Mouse (Mus musculus) intestine, postnatal 0 days (tissue): ENCODE results near the gene Tinagl1. TPM values are rescaled to one million over a fixed set of nuclear protein-coding genes. Genes with fewer than 3 reads are reported as not detected.
A peak's percentile ranks its signal among the peaks of the same experiment; 100 is the strongest.

Experiments
- ATAC-seq: fragments of 200-750 bp; cut with Nextera tagmentation; 2 replicates; pipeline ENCODE4 v1.8.0; 2017; ENCODE audit warnings: mild to moderate bottlenecking, moderate TSS enrichment, moderate library complexity
- H3K27ac ChIP-seq: fragments of 300-500 bp; sonication (generic); 2 replicates; pipeline ENCODE4 v1.5.1; 2014; ENCODE audit warnings: mild to moderate bottlenecking, low read depth, low read length, moderate library complexity
- H3K27me3 ChIP-seq: fragments of 300-500 bp; sonication (generic); replicated peaks from 2 replicates; pipeline ENCODE4 v1.6.1; 2014; ENCODE audit warnings: low read length, mixed read lengths; ENCODE audit not compliant: control insufficient read depth, insufficient read depth
- H3K36me3 ChIP-seq: fragments of 300-500 bp; sonication (generic); 2 replicates; pipeline ENCODE4 v1.6.1; 2014; ENCODE audit warnings: mild to moderate bottlenecking, moderate library complexity; ENCODE audit not compliant: control insufficient read depth, insufficient read depth
- H3K4me1 ChIP-seq: fragments of 300-500 bp; sonication (generic); replicated peaks from 2 replicates; pipeline ENCODE4 v1.6.1; 2014; ENCODE audit warnings: antibody characterized with exemption, low read length, mixed read lengths; ENCODE audit not compliant: control insufficient read depth, insufficient read depth
- H3K4me2 ChIP-seq: fragments of 300-500 bp; sonication (generic); replicated peaks from 2 replicates; pipeline ENCODE4 v1.6.1; 2014; ENCODE audit warnings: low read depth, mild to moderate bottlenecking, moderate library complexity
- H3K4me3 ChIP-seq: fragments of 300-500 bp; sonication (generic); 2 replicates; pipeline ENCODE4 v1.5.1; 2014; ENCODE audit warnings: low read depth, low read length
- H3K9ac ChIP-seq: fragments of 300-500 bp; sonication (generic); 2 replicates; pipeline ENCODE4 v1.6.1; 2014; ENCODE audit warnings: mild to moderate bottlenecking, low read depth, low read length
- H3K9me3 ChIP-seq: fragments of 300-500 bp; sonication (generic); 2 replicates; pipeline ENCODE4 v1.6.1; 2016; ENCODE audit warnings: mixed run types; ENCODE audit not compliant: control insufficient read depth
- CTCF ChIP-seq: sonication (generic); IDR thresholded peaks from 2 replicates; pipeline ENCODE4 v1.5.1; 2016; ENCODE audit warnings: low read depth, mild to moderate bottlenecking, control low read depth, antibody characterized with exemption, moderate library complexity
- WGBS: fragments of 180-500 bp; shearing (Covaris S2); extraction: QIAGEN DNeasy Blood & Tissue Kit; methylation state at CpG from one replicate; pipeline ENCODE4 v1.1.7; 2014; 5-methylcytosine and 5-hydroxymethylcytosine counted together
- polyA plus RNA-seq: library from polyadenylated mRNA; unstranded; fragments of >200 nt; fragmentation: Nextera tagmentation; extraction: Ambion mirVana; gene quantifications from 2 replicates; pipeline ENCODE4 v1.2.1, GENCODE M21; 2015

The Tinagl1 gene
- polyA plus RNA-seq, 1 experiment from 2014 or later = 88.8 TPM

GRCm38 (mm10) chr4:130130641-130131350 is 44.1 kb downstream of the Tinagl1 start:
- 35% methylated on average over 13 of the region's 13 CpGs for WGBS
- peaks cover 22% of the 10 kb centered on the region for H3K36me3 ChIP-seq
- ATAC-seq = peak; percentile 86
- no peak for TF ChIP-seq CTCF
- H3K27ac ChIP-seq = peak overlapping the region; percentile 91
- peak overlapping the region; percentile 28 for H3K4me2 ChIP-seq
- H3K4me3 ChIP-seq = no peak overlapping the region
- no peaks in the 10 kb centered on the region for H3K9me3 ChIP-seq
- H3K4me1 ChIP-seq = peaks cover 19% of the 10 kb centered on the region; the same call in 1 of the 2 replicates
- no peaks in the 10 kb centered on the region for H3K27me3 ChIP-seq
- H3K9ac ChIP-seq = no peak overlapping the region; the same call in 1 of the 2 replicates

- no peak for TF ChIP-seq CTCF
- Histone ChIP-seq H3K9ac (no peak overlapping the region), H3K27me3 (no peaks in the 10 kb centered on the region), H3K9me3 (no peaks in the 10 kb centered on the region), H3K4me2 (no peak overlapping the region), H3K27ac (peak overlapping the region; percentile 91), H3K4me1 (peaks cover 16% of the 10 kb centered on the region; the same call in 1 of the 2 replicates), H3K4me3 (no peak overlapping the region), H3K36me3 (peaks cover 29% of the 10 kb centered on the region)
- WGBS = 80% methylated on average over 10 of the region's 10 CpGs
- no peak for ATAC-seq
Measured at GRCm38 (mm10) chr4:130130082-130130481, 44.8 kb downstream of the Tinagl1 start.

- Histone ChIP-seq H3K9me3 (no peaks in the 10 kb centered on the region), H3K4me3 (no peak overlapping the region), H3K4me2 (no peak overlapping the region), H3K4me1 (peaks cover 14% of the 10 kb centered on the region; the same call in 1 of the 2 replicates), H3K27me3 (no peaks in the 10 kb centered on the region), H3K9ac (no peak overlapping the region), H3K27ac (peak overlapping the region; percentile 91; the same call in 1 of the 2 replicates), H3K36me3 (peaks cover 41% of the 10 kb centered on the region)
- no peak for ATAC-seq
- 75% methylated on average over 5 of the region's 5 CpGs for WGBS
- no peak for TF ChIP-seq CTCF
Measured at GRCm38 (mm10) chr4:130128907-130129306, 46.0 kb downstream of the Tinagl1 start.

GRCm38 (mm10) chr4:130125935-130126334 is 49.0 kb downstream of the Tinagl1 start:
- no peak for TF ChIP-seq CTCF
- Histone ChIP-seq H3K4me1 (peaks cover 6% of the 10 kb centered on the region; the same call in 1 of the 2 replicates), H3K9ac (no peak overlapping the region), H3K9me3 (no peaks in the 10 kb centered on the region), H3K36me3 (peaks cover 68% of the 10 kb centered on the region), H3K27ac (no peak overlapping the region; the same call in 1 of the 2 replicates), H3K4me3 (no peak overlapping the region), H3K27me3 (no peaks in the 10 kb centered on the region), H3K4me2 (no peak overlapping the region)
- ATAC-seq = no peak
- 79% methylated on average over 5 of the region's 5 CpGs for WGBS

GRCm38 (mm10) chr4:130125164-130125563 is 49.8 kb downstream of the Tinagl1 start:
- peaks cover 68% of the 10 kb centered on the region for H3K36me3 ChIP-seq
- no peaks in the 10 kb centered on the region for H3K27me3 ChIP-seq
- no peak overlapping the region for H3K4me3 ChIP-seq
- H3K9me3 ChIP-seq = no peaks in the 10 kb centered on the region
- H3K4me2 ChIP-seq = no peak overlapping the region
- no peak for ATAC-seq
- peaks cover 6% of the 10 kb centered on the region; the same call in 1 of the 2 replicates for H3K4me1 ChIP-seq
- 88% methylated on average over 6 of the region's 6 CpGs for WGBS
- H3K9ac ChIP-seq = no peak overlapping the region
- no peak overlapping the region for H3K27ac ChIP-seq
- no peak for TF ChIP-seq CTCF

GRCm38 (mm10) chr4:130124110-130124509 is 50.8 kb downstream of the Tinagl1 start:
- no peaks in the 10 kb centered on the region for H3K9me3 ChIP-seq
- no peak overlapping the region for H3K9ac ChIP-seq
- WGBS = 83% methylated on average over 4 of the region's 4 CpGs
- 0 out of 2 replicates have a peak, but pooled peaks cover 2% of the 10 kb centered on the region for H3K4me1 ChIP-seq
- H3K27me3 ChIP-seq = no peaks in the 10 kb centered on the region
- H3K36me3 ChIP-seq = peaks cover 68% of the 10 kb centered on the region
- no peak overlapping the region for H3K27ac ChIP-seq
- TF ChIP-seq CTCF = no peak
- no peak overlapping the region for H3K4me3 ChIP-seq
- ATAC-seq = no peak
- no peak overlapping the region for H3K4me2 ChIP-seq
